Mouse (Mus musculus) erythroblast, adult 5-6 weeks (primary cell): ENCODE results near the gene Chit1. TPM values are rescaled to one million over a fixed set of nuclear protein-coding genes. Genes with fewer than 3 reads are reported as not detected.
A peak's percentile ranks its signal among the peaks of the same experiment; 100 is the strongest.

Experiments
- ATAC-seq: replicated peaks from 2 replicates; pipeline ENCODE4 v1.8.0; 2016; ENCODE audit warnings: moderate number of reproducible peaks, mild to moderate bottlenecking, moderate TSS enrichment, inconsistent platforms; ENCODE audit not compliant: poor library complexity, low FRiP score, severe bottlenecking
- total RNA-seq, 2 experiments: library from RNA; stranded (forward) in 1 of 2; stranded (reverse) in 1 of 2; fragments of 150-400 nt in 1 of 2; fragments of 200-764, 138-1000 nt in 1 of 2; gene quantifications; 2 replicates each; pipeline versions ENCODE4 v1.2.3 to v1.2.4; 2015 to 2017; ENCODE audit warnings: low replicate concordance in 2 of 2

Gene Chit1
- total RNA-seq (2015; ENCODE audit: low replicate concordance) (1.3 and 2.9 TPM in 2 replicates), total RNA-seq (2017; ENCODE audit: low replicate concordance) (0.28 TPM in 1 of 2 replicates, not detected in the other)

DNA sequence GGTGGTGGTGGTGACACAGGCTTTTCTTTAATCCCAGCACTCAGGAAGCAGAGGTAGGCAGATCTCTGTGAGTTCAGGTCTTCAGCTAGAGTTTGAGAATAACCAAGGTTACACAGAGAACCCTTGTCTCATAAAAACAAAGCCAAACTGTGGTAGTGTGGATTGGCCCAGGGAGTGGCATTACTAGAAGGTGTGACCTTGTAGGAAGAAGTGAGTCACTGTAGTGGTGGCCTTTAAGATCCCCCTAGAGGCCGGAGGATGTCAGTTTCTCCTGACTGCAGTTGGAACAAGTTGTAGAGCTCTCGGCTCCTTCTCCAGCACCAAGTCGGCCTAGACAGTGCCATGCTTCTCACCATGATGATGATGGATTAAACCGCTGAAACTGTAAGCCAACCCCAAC lies at the start of gene Chit1:
Chit1 (plus strand) TSS at position 264 of the 400 bp plus-strand sequence.
- ATAC-seq, result peak; percentile 70

GRCm38 (mm10) chr1:134061915-134062314 lies 49.1 kb upstream of the Chit1 start:
- no peak for ATAC-seq

GRCm38 (mm10) chr1:134062411-134063085 lies 48.5 kb upstream of the Chit1 start:
- no peak for ATAC-seq

GRCm38 (mm10) chr1:134063086-134063772 lies 47.8 kb upstream of the Chit1 start:
- no peak for ATAC-seq

DNA sequence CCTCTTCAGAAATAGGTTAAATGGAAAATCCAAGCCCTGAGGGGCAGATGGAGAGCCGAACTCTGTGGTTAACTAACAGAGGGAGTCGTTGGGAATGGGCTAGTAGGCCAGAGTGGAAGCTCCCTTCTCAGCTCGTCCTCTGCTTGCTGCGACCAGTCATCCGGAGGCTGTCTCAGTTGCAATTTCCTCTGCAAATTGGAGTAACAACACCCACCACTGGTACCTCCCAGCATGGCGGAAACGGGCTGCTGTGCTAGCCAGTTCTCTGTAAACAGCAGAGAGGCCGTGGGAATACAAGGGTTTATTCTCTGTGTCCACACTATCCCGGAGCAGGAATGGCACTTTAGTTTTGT lies 47.3 kb upstream of the Chit1 start:
- ATAC-seq, result no peak

DNA sequence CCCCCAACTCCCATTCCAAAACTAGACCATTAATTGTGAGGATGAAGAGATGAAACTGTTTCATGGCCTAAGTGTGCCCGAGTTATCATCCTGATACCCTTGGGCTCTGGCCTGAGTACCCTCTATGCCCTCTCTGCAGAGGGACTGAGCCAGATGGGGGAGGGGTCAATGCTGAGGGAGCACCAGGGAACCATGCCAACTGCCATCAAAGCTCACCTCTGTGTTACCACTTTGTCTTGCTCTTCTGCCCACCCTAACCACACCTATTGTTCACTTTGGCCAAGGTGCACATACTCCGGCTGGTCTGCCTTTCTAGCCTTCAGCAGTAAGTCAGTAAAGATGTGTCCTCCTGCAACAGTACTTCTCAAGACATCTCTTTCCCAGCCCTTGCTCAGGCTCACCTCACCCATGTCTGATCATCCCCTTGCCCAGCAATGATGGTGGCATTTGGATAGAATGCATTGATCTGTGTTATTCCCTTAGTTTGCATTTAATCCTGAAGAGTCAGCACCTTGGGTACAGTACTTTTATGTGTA lies 46.7 kb upstream of the Chit1 start:
- ATAC-seq, result no peak

GRCm38 (mm10) chr1:134065241-134065809 lies 45.7 kb upstream of the Chit1 start:
- no peak for ATAC-seq

DNA sequence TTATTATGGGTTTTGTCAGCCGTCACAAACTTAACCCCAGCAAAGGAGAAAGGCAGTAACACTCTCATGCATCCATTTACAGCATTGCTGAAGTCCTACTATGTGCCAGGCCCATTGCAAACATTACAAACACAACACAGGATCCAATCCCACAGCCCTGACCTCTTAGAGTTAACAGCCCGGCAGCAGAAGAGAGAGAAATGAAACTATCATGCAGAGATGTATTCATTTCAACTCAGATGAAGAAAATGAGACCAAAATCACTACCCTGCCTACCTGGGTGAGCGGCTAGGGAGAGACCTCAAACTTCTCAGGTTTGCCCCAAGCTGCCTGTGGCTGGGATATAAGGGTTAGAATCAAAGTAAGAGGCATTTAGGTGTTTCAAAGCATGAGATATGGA lies 44.5 kb upstream of the Chit1 start:
- no peak for ATAC-seq

DNA sequence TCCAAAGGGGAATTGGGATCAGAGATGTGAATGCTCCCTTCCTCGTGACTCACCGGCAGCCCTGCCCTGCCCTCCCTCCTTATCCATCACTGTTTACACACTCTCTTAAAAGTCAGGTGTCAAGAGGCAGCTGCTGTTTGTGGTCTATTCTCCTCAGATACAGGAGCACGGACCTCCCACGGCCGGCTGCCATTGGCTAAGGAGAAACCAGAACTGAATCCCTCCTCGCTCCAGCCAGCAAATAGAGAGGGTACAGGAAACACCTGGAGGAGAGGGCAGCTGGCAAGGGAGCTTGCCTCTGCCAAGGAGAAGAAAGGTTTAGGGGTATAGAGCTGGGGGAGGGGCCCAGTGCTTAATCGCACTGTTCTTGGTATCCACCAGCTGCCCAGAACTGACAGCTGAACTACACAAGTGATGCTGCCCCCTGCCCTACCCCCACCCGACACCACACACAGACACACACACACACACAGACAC lies 43.9 kb upstream of the Chit1 start:
- ATAC-seq, result no peak

- no peak for ATAC-seq
Observed at GRCm38 (mm10) chr1:134070099-134070669, 40.9 kb upstream of the Chit1 start.

DNA sequence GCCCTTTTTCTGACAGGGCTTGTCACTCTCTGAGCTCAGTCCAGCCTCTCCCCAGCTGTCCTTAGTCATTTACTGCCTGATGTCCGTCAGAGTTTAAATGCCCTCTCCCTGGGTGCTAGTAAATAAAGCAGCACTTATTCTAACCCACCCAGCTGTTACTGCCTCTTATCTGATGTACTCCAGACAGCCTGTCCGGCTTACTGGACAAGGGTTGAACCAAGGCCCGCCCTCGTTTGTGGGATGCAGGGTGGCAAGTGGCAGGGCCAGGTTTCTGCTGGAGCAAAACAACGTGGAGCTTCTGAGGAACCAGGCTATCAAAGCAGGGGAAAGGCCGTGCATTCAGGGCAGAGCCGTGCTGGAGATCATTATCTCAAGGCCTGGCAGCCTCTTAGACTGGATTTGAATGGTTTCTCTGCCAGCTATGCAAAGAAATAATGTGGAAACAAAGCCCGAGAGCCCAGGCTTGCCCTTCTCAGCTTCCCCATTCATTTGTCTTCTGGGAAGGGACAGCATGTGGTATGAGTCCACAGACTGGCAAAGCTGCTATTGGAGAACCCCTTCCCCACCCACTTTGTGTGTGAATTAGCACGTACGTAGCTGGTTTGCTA lies 39.5 kb upstream of the Chit1 start:
- ATAC-seq, result 0 out of 2 replicates have a peak, but pooled peaks have one; percentile 4

GRCm38 (mm10) chr1:134073061-134073564 lies 37.9 kb upstream of the Chit1 start:
- ATAC-seq, result peak; percentile 73

DNA sequence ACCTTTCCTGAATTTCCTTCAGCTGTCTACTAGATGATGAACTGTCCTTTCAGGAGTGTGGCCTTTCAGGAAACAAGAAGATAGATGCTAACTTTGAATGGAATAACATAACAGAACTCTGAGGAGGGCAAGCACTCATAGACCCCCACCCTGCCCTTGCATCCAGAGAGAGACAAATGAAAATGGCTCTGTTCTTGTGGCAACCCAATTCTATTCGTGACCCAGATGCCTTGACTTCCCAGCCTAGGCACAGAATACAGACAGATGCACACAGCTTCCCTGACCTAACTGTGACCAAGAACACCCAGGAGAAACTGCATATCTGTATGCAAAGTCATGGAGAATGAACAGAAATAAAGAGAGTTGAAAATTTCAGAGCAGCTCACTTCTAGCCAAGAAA lies 37.4 kb upstream of the Chit1 start:
- no peak for ATAC-seq

GRCm38 (mm10) chr1:134074184-134074583 lies 36.9 kb upstream of the Chit1 start:
- ATAC-seq, result no peak

DNA sequence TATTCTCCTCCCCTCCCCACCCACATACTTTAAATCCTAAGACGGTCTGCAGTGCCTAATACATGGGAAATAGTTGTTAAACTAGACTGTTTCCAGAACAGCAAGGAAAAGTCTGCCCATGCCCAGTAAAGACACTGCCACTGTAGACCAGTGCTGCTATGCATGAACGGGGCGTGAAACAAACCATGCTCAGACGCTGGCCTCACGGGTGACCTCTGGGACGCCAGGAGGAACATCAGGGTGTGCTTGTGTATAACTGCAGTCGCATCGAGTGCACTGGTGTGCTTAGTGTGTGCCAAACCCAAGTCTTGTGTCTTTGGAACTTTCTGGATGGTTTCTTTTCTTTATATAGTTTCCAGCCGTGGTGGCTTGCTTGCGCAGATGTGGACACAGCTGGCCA lies 36.4 kb upstream of the Chit1 start:
- no peak for ATAC-seq

DNA sequence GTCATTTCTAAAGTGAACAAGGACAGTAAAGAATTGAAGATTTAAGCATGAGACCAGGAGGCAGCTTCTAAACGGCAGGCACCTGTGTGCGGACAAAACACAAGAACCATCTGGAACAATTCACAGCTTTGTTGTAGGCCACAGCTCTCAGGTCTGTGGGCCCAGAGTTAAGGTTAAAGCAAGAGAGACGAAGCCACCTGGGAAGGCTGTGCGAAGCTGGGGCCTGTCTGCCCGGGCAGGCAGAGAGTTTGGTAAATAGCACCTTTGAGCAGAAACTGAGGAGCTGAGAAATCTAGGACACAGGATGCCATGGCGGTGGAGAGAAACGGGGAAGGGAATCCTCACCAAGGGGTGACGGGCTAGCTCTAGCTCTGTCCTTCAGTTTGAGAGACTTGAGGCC lies 35.5 kb upstream of the Chit1 start:
- ATAC-seq, result no peak

- ATAC-seq, result no peak
Observed at GRCm38 (mm10) chr1:134076789-134077188, 34.3 kb upstream of the Chit1 start.

DNA sequence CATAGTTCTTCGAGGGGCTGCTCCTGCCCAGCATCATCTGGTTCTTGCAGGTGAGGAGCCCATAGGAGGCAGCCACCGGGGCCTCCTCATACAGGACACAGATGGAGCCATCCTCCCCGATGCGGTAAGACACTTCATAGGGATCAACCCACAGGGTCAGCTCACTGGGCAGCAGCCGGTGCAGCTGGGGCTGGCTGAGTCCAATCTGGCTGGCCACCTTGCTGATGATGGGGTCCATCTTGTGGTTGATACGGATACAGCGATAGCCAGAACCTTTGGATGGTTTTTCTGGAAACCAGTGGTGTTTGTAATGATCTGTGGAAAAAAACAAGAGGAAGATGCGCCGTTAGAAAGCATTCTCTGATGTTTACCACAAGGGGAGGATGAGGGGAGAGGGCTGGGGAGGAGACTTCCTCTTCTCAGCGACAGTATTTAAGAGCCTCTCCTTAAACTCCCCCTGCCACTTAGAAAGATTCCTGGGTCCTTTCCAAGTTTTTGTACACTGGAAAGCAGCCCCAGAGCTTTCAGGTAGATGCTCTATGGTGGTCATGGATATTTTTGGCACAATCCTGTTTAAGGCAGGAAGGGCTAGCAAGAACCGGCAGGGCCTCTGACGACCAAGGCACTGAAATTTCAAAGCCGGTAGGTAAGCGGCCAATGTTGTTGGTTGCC lies 33.5 kb upstream of the Chit1 start:
- ATAC-seq, result peak; percentile 6; the same call in 1 of the 2 replicates
